Mouse (Mus musculus) C2C12 (cell line): ENCODE measurements at regions not wholly inside any gene's neighbourhood (a gene's known extent, or its start where the extent isn't known, plus 50 kb on each side); places are given as distances from the start of the nearest gene placed in this dataset.

Experiments
- CEBPB ChIP-seq: IDR thresholded peaks from one replicate; pipeline ENCODE4 v1.6.1; 2011; ENCODE audit warnings: low read depth, mild to moderate bottlenecking, control low read depth, moderate library complexity
- CTCF ChIP-seq: IDR thresholded peaks from one replicate; pipeline ENCODE4 v1.5.1; 2011; ENCODE audit not compliant: control insufficient read depth, insufficient read depth, insufficient read length

DNA sequence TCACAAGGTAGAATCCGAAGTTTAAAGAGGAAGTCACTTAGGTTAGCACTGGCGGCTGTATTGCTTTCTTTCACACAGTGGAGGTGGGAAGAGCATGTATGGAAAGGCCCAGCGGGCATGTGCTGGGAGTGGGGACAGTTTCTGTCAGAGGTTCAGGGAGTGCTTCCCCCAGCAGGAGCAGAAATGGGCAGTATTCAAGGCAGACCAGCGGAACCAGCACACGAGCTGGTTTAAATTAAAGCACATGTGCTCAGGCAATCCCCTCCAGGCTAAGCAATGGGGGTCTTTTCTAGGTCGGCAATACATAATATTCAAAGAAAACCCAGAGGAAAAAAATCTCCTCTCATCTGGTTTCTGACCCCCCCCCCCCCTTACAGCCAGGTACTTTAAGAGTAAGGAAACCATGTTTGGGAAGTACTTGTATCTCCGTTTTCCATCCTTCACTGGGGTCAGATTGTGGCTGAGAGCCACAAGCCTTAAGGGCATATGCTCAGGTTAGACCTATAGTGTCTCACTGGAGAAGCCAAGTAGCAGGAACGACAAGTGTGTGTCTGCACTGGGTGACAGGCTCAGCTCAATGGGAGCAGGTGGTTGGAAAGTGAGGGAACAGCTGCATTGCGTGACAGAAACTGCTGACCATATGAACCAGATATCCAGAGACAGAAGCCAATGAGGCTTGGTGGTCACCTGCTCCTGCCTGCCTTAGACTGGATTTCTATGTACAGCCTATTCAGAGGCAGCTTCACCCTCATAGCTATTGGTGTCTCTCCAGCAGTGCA lies 111.3 kb upstream of the Mycn start:
- TF ChIP-seq CTCF (no peak), CEBPB (no peak)
